Mouse (Mus musculus) lung, postnatal 0 days (tissue): Measurements from ENCODE around the gene Fam166a. TPM values are rescaled to one million over a fixed set of nuclear protein-coding genes. Genes with fewer than 3 reads are reported as not detected.

Source experiments
- ATAC-seq: fragments of 200-750 bp; cut with Nextera tagmentation; 2 replicates; pipeline ENCODE4 v1.8.0; 2017; ENCODE audit warnings: moderate library complexity
- DNase-seq: peaks from one replicate; pipeline ENCODE4 v3.0.0-alpha.2; 2016; ENCODE audit warnings: low spot score
- H3K27ac ChIP-seq: fragments of 300-500 bp; sonication (generic); 2 replicates; pipeline ENCODE4 v1.5.1; 2014; ENCODE audit warnings: antibody characterized with exemption, mild to moderate bottlenecking, low read length, mixed read lengths
- H3K27me3 ChIP-seq: fragments of 300-500 bp; sonication (generic); replicated peaks from 2 replicates; pipeline ENCODE4 v1.6.1; 2014; ENCODE audit warnings: low read length, mixed read lengths; ENCODE audit not compliant: insufficient read depth
- H3K36me3 ChIP-seq: fragments of 300-500 bp; sonication (generic); 2 replicates; pipeline ENCODE4 v1.6.1; 2014; ENCODE audit warnings: low read length, mixed read lengths; ENCODE audit not compliant: insufficient read depth
- H3K4me1 ChIP-seq: fragments of 300-500 bp; sonication (generic); 2 replicates; pipeline ENCODE4 v1.6.1; 2014; ENCODE audit warnings: antibody characterized with exemption, low read depth, low read length, mixed read lengths; ENCODE audit not compliant: insufficient read depth
- H3K4me2 ChIP-seq: fragments of 300-500 bp; sonication (generic); replicated peaks from 2 replicates; pipeline ENCODE4 v1.6.1; 2014; ENCODE audit warnings: low read depth, mild to moderate bottlenecking, low read length, moderate library complexity, mixed read lengths
- H3K4me3 ChIP-seq: fragments of 300-500 bp; sonication (generic); 2 replicates; pipeline ENCODE4 v1.5.1; 2014; ENCODE audit warnings: low read depth, low read length
- H3K9ac ChIP-seq: fragments of 300-500 bp; sonication (generic); replicated peaks from 2 replicates; pipeline ENCODE4 v1.6.1; 2014; ENCODE audit warnings: low read depth, mild to moderate bottlenecking
- H3K9me3 ChIP-seq: fragments of 300-500 bp; sonication (generic); 2 replicates; pipeline ENCODE4 v1.6.1; 2016; ENCODE audit warnings: low read length, mixed read lengths
- CTCF ChIP-seq: IDR thresholded peaks from 2 replicates; pipeline ENCODE4 v1.5.1; 2016; ENCODE audit warnings: antibody characterized with exemption, mild to moderate bottlenecking
- EP300 ChIP-seq: IDR thresholded peaks from 2 replicates; pipeline ENCODE4 v1.6.1; 2016; ENCODE audit warnings: antibody characterized with exemption, mild to moderate bottlenecking, control low read depth
- WGBS: fragments of 180-500 bp; shearing (Covaris S2); extraction: QIAGEN DNeasy Blood & Tissue Kit; methylation state at CpG from one replicate; pipeline ENCODE4 v1.1.7; 2014; 5-methylcytosine and 5-hydroxymethylcytosine counted together
- polyA plus RNA-seq: library from polyadenylated mRNA; unstranded; fragments of >200 nt; fragmentation: Nextera tagmentation; extraction: Ambion mirVana; gene quantifications from 2 replicates; pipeline ENCODE4 v1.2.1, GENCODE M21; 2015

Gene Fam166a
- polyA plus RNA-seq, 1 experiment from 2014 or later = 0.32 TPM

GRCm38 (mm10) chr2:25197191-25197590 is 21.4 kb upstream of the Fam166a start:
- Histone ChIP-seq H3K27ac (peak overlapping the region; percentile 91), H3K9me3 (no peaks in the 10 kb centered on the region), H3K27me3 (no peaks in the 10 kb centered on the region), H3K4me3 (peak overlapping the region; percentile 36; the same call in 1 of the 2 replicates), H3K9ac (no peak overlapping the region), H3K4me2 (peak overlapping the region; percentile 62), H3K4me1 (peaks cover 18% of the 10 kb centered on the region), H3K36me3 (peaks cover 28% of the 10 kb centered on the region)
- no peak for TF ChIP-seq EP300
- no peak; the same call in 1 of the 2 replicates for TF ChIP-seq CTCF
- DNase-seq = peak; percentile 75
- WGBS = 21% methylated on average over 2 of the region's 2 CpGs
- peak; percentile 38 for ATAC-seq

GRCm38 (mm10) chr2:25197946-25198345 is 20.6 kb upstream of the Fam166a start:
- no peak overlapping the region for H3K4me2 ChIP-seq
- peaks cover 18% of the 10 kb centered on the region for H3K4me1 ChIP-seq
- no peak overlapping the region for H3K9ac ChIP-seq
- H3K36me3 ChIP-seq = peaks cover 34% of the 10 kb centered on the region
- H3K27me3 ChIP-seq = no peaks in the 10 kb centered on the region
- H3K27ac ChIP-seq = peak overlapping the region; percentile 91; the same call in 1 of the 2 replicates
- no peak for TF ChIP-seq EP300
- TF ChIP-seq CTCF = no peak
- ATAC-seq = no peak
- H3K9me3 ChIP-seq = no peaks in the 10 kb centered on the region
- no peak overlapping the region for H3K4me3 ChIP-seq
- DNase-seq = no peak

- no peak for ATAC-seq
- no peak for DNase-seq
- Histone ChIP-seq H3K4me3 (no peak overlapping the region), H3K9me3 (no peaks in the 10 kb centered on the region), H3K4me2 (no peak overlapping the region), H3K27me3 (no peaks in the 10 kb centered on the region), H3K36me3 (peaks cover 43% of the 10 kb centered on the region), H3K4me1 (peaks cover 10% of the 10 kb centered on the region; the same call in 1 of the 2 replicates), H3K9ac (no peak overlapping the region), H3K27ac (no peak overlapping the region)
- WGBS = 95% methylated on average over 2 of the region's 2 CpGs
- TF ChIP-seq CTCF (no peak), EP300 (no peak)
These were observed 17.9 kb upstream of the Fam166a start for GRCm38 (mm10) chr2:25200631-25201030.

- no peak for DNase-seq
- Histone ChIP-seq H3K9me3 (no peaks in the 10 kb centered on the region), H3K27me3 (no peaks in the 10 kb centered on the region), H3K4me2 (no peak overlapping the region), H3K4me1 (no peaks in the 10 kb centered on the region), H3K9ac (no peak overlapping the region), H3K4me3 (no peak overlapping the region), H3K27ac (no peak overlapping the region), H3K36me3 (peaks cover 42% of the 10 kb centered on the region)
- no peak for ATAC-seq
- 54% methylated on average over 4 of the region's 4 CpGs for WGBS
- no peak for TF ChIP-seq EP300
- TF ChIP-seq CTCF = peak; percentile 52
These were observed 14.8 kb upstream of the Fam166a start for GRCm38 (mm10) chr2:25203631-25204214.

- Histone ChIP-seq H3K27me3 (no peaks in the 10 kb centered on the region), H3K4me2 (no peak overlapping the region), H3K4me1 (peaks cover 6% of the 10 kb centered on the region; the same call in 1 of the 2 replicates), H3K9ac (no peak overlapping the region), H3K4me3 (no peak overlapping the region), H3K27ac (no peak overlapping the region), H3K36me3 (peaks cover 13% of the 10 kb centered on the region), H3K9me3 (no peaks in the 10 kb centered on the region)
- ATAC-seq (no peak), DNase-seq (no peak)
- TF ChIP-seq EP300 = no peak
- TF ChIP-seq CTCF = no peak
- 85% methylated on average over 1 of the region's 1 CpGs for WGBS
These were observed 11.0 kb upstream of the Fam166a start for GRCm38 (mm10) chr2:25207593-25207992.

GRCm38 (mm10) chr2:25210686-25211085 is 7.9 kb upstream of the Fam166a start:
- peak; percentile 6 for ATAC-seq

More at GRCm38 (mm10) chr2:25210686-25211085, 7.9 kb upstream of the Fam166a start:
- H3K9me3 ChIP-seq = no peaks in the 10 kb centered on the region
- H3K27ac ChIP-seq = peak overlapping the region; percentile 88
- no peak for TF ChIP-seq EP300
- no peak for TF ChIP-seq CTCF
- H3K27me3 ChIP-seq = no peaks in the 10 kb centered on the region
- H3K4me2 ChIP-seq = peak overlapping the region; percentile 86
- peak overlapping the region; percentile 89 for H3K9ac ChIP-seq
- H3K36me3 ChIP-seq = no peaks in the 10 kb centered on the region; the same call in none of the 2 replicates
- no peak for DNase-seq
- under 1% methylated on average over 23 of the region's 24 CpGs for WGBS
- H3K4me1 ChIP-seq = peaks cover 6% of the 10 kb centered on the region; the same call in 1 of the 2 replicates
- H3K4me3 ChIP-seq = peak overlapping the region; percentile 92
